9 mouse cellular contexts compared by ENCODE assay signal in the genomic region with DNA sequence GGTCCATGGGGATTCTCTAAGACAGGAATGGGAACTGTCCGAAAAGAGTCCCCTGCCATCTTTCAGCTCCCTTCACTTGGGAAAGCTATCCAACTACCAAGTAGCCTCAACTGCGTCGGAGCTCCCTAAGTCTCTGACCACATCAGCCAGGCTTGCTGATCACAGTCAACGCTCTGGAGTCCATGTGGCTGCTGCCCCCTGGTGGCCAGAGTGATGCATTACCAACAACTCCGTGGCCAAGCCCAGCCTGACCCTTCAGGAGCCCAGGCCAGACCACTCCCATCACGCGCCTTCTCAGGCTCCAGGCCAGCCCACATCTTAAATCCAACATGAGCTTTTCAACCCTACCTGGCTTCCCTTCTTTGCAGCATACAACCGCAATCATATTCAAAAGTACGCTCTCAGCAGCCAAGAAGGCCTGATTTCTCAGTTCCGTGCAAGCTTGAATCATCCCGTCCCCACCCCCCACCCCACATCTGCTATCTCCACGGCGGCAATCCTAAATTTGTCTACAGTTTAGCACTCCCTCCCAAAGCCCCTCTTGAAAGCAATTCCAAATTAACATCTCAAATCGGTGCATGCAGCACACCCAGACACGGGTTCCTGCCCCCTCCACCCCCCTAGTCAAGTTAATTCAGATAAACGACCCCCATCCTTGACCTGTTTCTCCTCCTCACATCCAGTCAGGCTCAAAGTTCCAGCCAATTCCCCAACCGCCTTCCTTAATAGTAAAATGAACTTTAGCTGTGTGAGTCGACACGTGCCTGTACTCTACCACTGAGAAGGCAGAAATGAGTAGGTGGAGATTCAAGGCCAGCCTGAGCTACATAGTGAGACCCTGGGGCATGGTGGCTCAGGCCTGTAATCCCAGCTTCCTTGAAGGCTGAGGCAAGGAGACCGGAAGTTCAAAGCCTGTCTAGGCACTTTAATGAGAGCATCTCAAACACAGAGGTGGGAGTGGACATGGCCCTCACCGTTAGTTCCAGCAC. TPM values are rescaled to one million over a fixed set of nuclear protein-coding genes. Genes with fewer than 3 reads are reported as not detected.
DNase-seq lines count a peak whose midpoint lies in the region; ATAC-seq and TF ChIP-seq lines count a peak whose summit lies in the region.
"Had no signal": no experiment of that assay in that cellular context is flagged by ENCODE, and none has a peak within 500 bp of the region (broad histone marks: within the 10 kb centered on the region; RNA-seq: fewer than 3 reads in every experiment).

No protein-coding gene starts in this region.

- peak overlapping the region; percentile 27 to 40 for H3K4me3 ChIP-seq in ES-E14 (ENCODE audit: insufficient read depth in 1 of 2, low read depth in 1 of 2, low read length in 2 of 2, poor library complexity in 1 of 2, severe bottlenecking in 1 of 2)
- no peak overlapping the region for H3K4me3 ChIP-seq in lung, embryonic 14.5 days (ENCODE audit: low read depth, low read length)
- no peak overlapping the region for H3K4me3 ChIP-seq in thymus, adult 2 months (ENCODE audit: control insufficient read depth, insufficient read depth, low read length)
- H3K4me3 ChIP-seq: megakaryocyte, embryonic 14.5 days had no signal

- H3K36me3 ChIP-seq in ES-E14 (ENCODE audit: control insufficient read depth, insufficient read depth, low read length, poor library complexity, severe bottlenecking) = no peaks in the 10 kb centered on the region
- H3K36me3 ChIP-seq in lung, embryonic 14.5 days (ENCODE audit: insufficient read depth) = no peaks in the 10 kb centered on the region
- no peaks in the 10 kb centered on the region for H3K36me3 ChIP-seq in thymus, adult 2 months (ENCODE audit: control insufficient read depth, insufficient read depth, low read length)

- H3K27ac ChIP-seq in ES-E14 (ENCODE audit: insufficient read depth, low read depth, low read length, poor library complexity, severe bottlenecking) = peak overlapping the region; percentile 83
- no peak overlapping the region for H3K27ac ChIP-seq in lung, embryonic 14.5 days (ENCODE audit: low read depth)
- H3K27ac ChIP-seq in thymus, adult 2 months (ENCODE audit: control insufficient read depth, insufficient read depth, low read length) = no peak overlapping the region

- peak; percentile 95 for DNase-seq in ES-E14 (ENCODE audit: low read depth, low spot score)
- DNase-seq in cerebellum, adult 18-20 months = peak; percentile 90 to 95
- peak; percentile 88 for DNase-seq in forelimb bud, embryonic 11.5 days (ENCODE audit: low read depth, low spot score)
- peak; percentile 76 to 88 for DNase-seq in layer of hippocampus, adult 8-10 months (ENCODE audit: low spot score in 2 of 2)
- DNase-seq in lung, embryonic 14.5 days = peak; percentile 93
- DNase-seq in ovary, adult 18-20 months (ENCODE audit: low spot score) = peak; percentile 53
- peak; percentile 78 for DNase-seq in thymus, adult 2 months

- peaks cover 13% of the 10 kb centered on the region for H3K27me3 ChIP-seq in lung, embryonic 14.5 days (ENCODE audit: insufficient read depth, low read length)
- no peaks in the 10 kb centered on the region for H3K27me3 ChIP-seq in thymus, adult 2 months (ENCODE audit: control insufficient read depth, insufficient read depth, low read length)

- TF ChIP-seq CTCF in lung, embryonic 14.5 days (IDR thresholded peaks at IDR 0.05; ENCODE audit: low read depth) = peak; percentile 99
- TF ChIP-seq CTCF in thymus, adult 2 months (IDR thresholded peaks at IDR 0.05; ENCODE audit: borderline replicate concordance, control insufficient read depth, extremely low read depth, insufficient read depth, low read length, poor library complexity) = peak; percentile 90

- H3K4me1 ChIP-seq in ES-E14 (ENCODE audit: control insufficient read depth in 2 of 2, insufficient read depth in 2 of 2, low read length in 2 of 2, poor library complexity in 1 of 2) = peaks cover 7 to 16% of the 10 kb centered on the region in 2 experiments; a peak in 3 of 4 replicates
- no peaks in the 10 kb centered on the region for H3K4me1 ChIP-seq in lung, embryonic 14.5 days (ENCODE audit: insufficient read depth)
- H3K4me1 ChIP-seq in thymus, adult 2 months (replicated peaks; ENCODE audit: control insufficient read depth, insufficient read depth, low read length) = no peaks in the 10 kb centered on the region

- TF ChIP-seq POLR2A in thymus, adult 2 months (IDR thresholded peaks at IDR 0.05; ENCODE audit: control insufficient read depth, extremely low read depth, insufficient read depth, low read length, poor library complexity) = no peak

- in situ Hi-C loops in ES-E14 (cut with MboI; ENCODE audit: low sequenced_read_pairs in 2 of 2, unreplicated experiment in 2 of 2) = no loop called here

- no peaks in the 10 kb centered on the region for H3K9me3 ChIP-seq in ES-E14 (ENCODE audit: control insufficient read depth, insufficient read depth, low read depth, low read length)
- no peaks in the 10 kb centered on the region for H3K9me3 ChIP-seq in lung, embryonic 14.5 days (ENCODE audit: low read depth, low read length)
- H3K9me3 ChIP-seq: megakaryocyte, embryonic 14.5 days had no signal

- 23% methylated on average over 21 of the region's 21 CpGs for WGBS in lung, embryonic 14.5 days
- 53% methylated on average over 21 of the region's 21 CpGs for WGBS in thymus, adult 2 months

- H3K4me2 ChIP-seq in lung, embryonic 14.5 days = no peak overlapping the region

- peak; percentile 81 to 97 for ATAC-seq in hematopoietic stem cell, adult 5-6 weeks (replicated peaks in 1 of 2; ENCODE audit: insufficient read depth in 1 of 2, low FRiP score in 2 of 2, low TSS enrichment in 1 of 2, low read depth in 1 of 2, poor library complexity in 2 of 2, severe bottlenecking in 2 of 2)
- peak; percentile 87 for ATAC-seq in lung, embryonic 14.5 days (ENCODE audit: insufficient read depth)

- peak overlapping the region; percentile 42 for H3K9ac ChIP-seq in ES-E14 (ENCODE audit: insufficient read depth, low read depth, low read length, poor library complexity, severe bottlenecking)
- H3K9ac ChIP-seq in lung, embryonic 14.5 days = no peak overlapping the region

TF ChIP-seq in ES-E14, 5 proteins besides CTCF, POLR2A, EP300 and RAD21:
- TF ChIP-seq HCFC1 (IDR thresholded peaks at IDR 0.05; ENCODE audit: borderline replicate concordance, insufficient read depth, low read length) (0 out of 2 replicates have a peak, but pooled peaks have one; percentile 39), MAFK (IDR thresholded peaks at IDR 0.05; ENCODE audit: insufficient read depth, low read depth, low read length) (no peak), ZNF384 (IDR thresholded peaks at IDR 0.05; ENCODE audit: low read depth, low read length) (no peak), ZC3H11A (IDR thresholded peaks at IDR 0.05; ENCODE audit: borderline replicate concordance, low read depth, low read length) (peak; percentile 73; the same call in 1 of the 2 replicates)

RNA-seq across cellular contexts. Expression of gene Pou2f2, which starts 8.4 kb away (rescaled TPM):
- total RNA-seq in ES-E14 (2012; rRNA removed) = 2.4 and 2.9 TPM in 2 replicates
- total RNA-seq in hematopoietic stem cell, adult 5-6 weeks (2017) = 3.5 and 7.6 TPM in 2 replicates
- total RNA-seq in layer of hippocampus, adult 8-10 months (2022) = 10 to 100 TPM in 3 of 4 experiments, 1 to 10 TPM in 1; 8.9 to 14.3 (median 11.7) TPM
- polyA plus RNA-seq in lung, embryonic 14.5 days (2014; fragmentation: Nextera tagmentation; extraction: Ambion mirVana) = 0.28 and 0.42 TPM in 2 replicates
- polyA plus RNA-seq in thymus, adult 2 months (2012; rRNA removed) = 5.6 and 5.7 TPM in 2 replicates

RNA-seq across cellular contexts. Expression of gene Dedd2, which starts 32.5 kb away (rescaled TPM):
- 22.8 and 31.3 TPM in 2 replicates for total RNA-seq in ES-E14 (2012; rRNA removed)
- total RNA-seq in hematopoietic stem cell, adult 5-6 weeks (2017) = 24.3 and 24.9 TPM in 2 replicates
- 10 to 100 TPM; 22.0 to 28.9 (median 26.5) TPM for total RNA-seq in layer of hippocampus, adult 8-10 months (2022)
- polyA plus RNA-seq in lung, embryonic 14.5 days (2014; fragmentation: Nextera tagmentation; extraction: Ambion mirVana) = 5.2 and 6.7 TPM in 2 replicates
- 93.6 and 102 TPM in 2 replicates for polyA plus RNA-seq in thymus, adult 2 months (2012; rRNA removed)

RNA-seq across cellular contexts. Expression of gene Zfp526, which starts 33.3 kb away (rescaled TPM):
- total RNA-seq in ES-E14 (2012; rRNA removed) = 5.0 and 5.2 TPM in 2 replicates
- total RNA-seq in hematopoietic stem cell, adult 5-6 weeks (2017) = 5.3 and 8.0 TPM in 2 replicates
- total RNA-seq in layer of hippocampus, adult 8-10 months (2022) = 10 to 100 TPM; 11.2 to 12.5 (median 11.7) TPM
- polyA plus RNA-seq in lung, embryonic 14.5 days (2014; fragmentation: Nextera tagmentation; extraction: Ambion mirVana) = 3.5 and 3.8 TPM in 2 replicates
- polyA plus RNA-seq in thymus, adult 2 months (2012; rRNA removed) = 38.2 and 46.5 TPM in 2 replicates

RNA-seq across cellular contexts. Expression of gene Gsk3a, which starts 49.7 kb away (rescaled TPM):
- 38.2 and 38.5 TPM in 2 replicates for total RNA-seq in ES-E14 (2012; rRNA removed)
- 47.0 and 66.5 TPM in 2 replicates for total RNA-seq in hematopoietic stem cell, adult 5-6 weeks (2017)
- 100 to 1,000 TPM; 198 to 216 (median 204) TPM for total RNA-seq in layer of hippocampus, adult 8-10 months (2022)
- polyA plus RNA-seq in lung, embryonic 14.5 days (2014; fragmentation: Nextera tagmentation; extraction: Ambion mirVana) = 14.6 and 14.9 TPM in 2 replicates
- polyA plus RNA-seq in thymus, adult 2 months (2012; rRNA removed) = 332 and 343 TPM in 2 replicates

Comparison
In these comparisons a context has a peak if more than half of its experiments do, and no peak if none do; other contexts are left out.
1. H3K4me3 ChIP-seq: peak in ES-E14 (2 of 2); none in lung, embryonic 14.5 days (single experiment) and thymus, adult 2 months (single experiment).
2. Peak in every context shown above with its lines, with median percentiles within 50 percentile points of each other: DNase-seq.